Mouse (Mus musculus) gastrocnemius, postnatal 10 days (tissue): Measurements from ENCODE around the gene Gm6176. TPM values are rescaled to one million over a fixed set of nuclear protein-coding genes. Genes with fewer than 3 reads are reported as not detected.
"Not testable (repeated sequence)": the region's sequence is repeated elsewhere in the genome, so short reads cannot be mapped to it uniquely, and the experiment has no call there.

Source experiments
- DNase-seq: peaks from one replicate; pipeline ENCODE4 v3.0.0; 2021; ENCODE audit warnings: mixed read lengths
- long read RNA-seq, 2 experiments: library from polyadenylated mRNA; stranded (forward); transcript quantifications; one replicate each; pipeline ENCODE4 v2.0.0; 2021
- total RNA-seq, 2 experiments: library from RNA; stranded (reverse); gene quantifications; 2 replicates each; pipeline ENCODE4 v1.2.3; 2021

Gene Gm6176
- not detected for total RNA-seq
- long read RNA-seq, experiment 1 = 0 reads
- long read RNA-seq, experiment 2 = 0 reads

- DNase-seq = not testable (repeated sequence)
Measured at GRCm38 (mm10) chr7:22056205-22056604, at the start of gene Gm6176. Gene Gm6176 (minus strand): TSS chr7:22056305.

- not testable (repeated sequence) for DNase-seq
Measured at GRCm38 (mm10) chr7:22068757-22069156, 12.7 kb upstream of the Gm6176 start, which contains the start of gene Vmn1r139. Gene Vmn1r139 (plus strand): TSS chr7:22069057.

- DNase-seq = not testable (repeated sequence)
Measured at GRCm38 (mm10) chr7:22028797-22029196, 27.3 kb downstream of the Gm6176 start, which contains the start of gene Vmn1r138. Gene Vmn1r138 (minus strand): TSS chr7:22028897.

Other genes with a start within 250 kb of the Gm6176 start
- gene Vmn1r135, start 224.0 kb downstream of the Gm6176 start, total RNA-seq = not detected
- not detected for gene Gm5725, start 212.0 kb downstream of the Gm6176 start, total RNA-seq
- not detected for gene Gm5891, start 135.0 kb downstream of the Gm6176 start, total RNA-seq
- gene Vmn1r137, start 61.7 kb downstream of the Gm6176 start, total RNA-seq = not detected
- gene Vmn1r138, start 27.4 kb downstream of the Gm6176 start, total RNA-seq = not detected
- not detected for gene Vmn1r139, start 12.8 kb upstream of the Gm6176 start, total RNA-seq
- gene Gm16451, start 61.9 kb upstream of the Gm6176 start, total RNA-seq = not detected
- gene Gm10666, start 78.4 kb upstream of the Gm6176 start, total RNA-seq = not detected
- gene Vmn1r142, start 107.7 kb upstream of the Gm6176 start, total RNA-seq = not detected
- gene Vmn1r143, start 133.1 kb upstream of the Gm6176 start, total RNA-seq = not detected
- not detected for gene Gm8653, start 145.0 kb upstream of the Gm6176 start, total RNA-seq
- not detected for gene Gm8453, start 173.2 kb upstream of the Gm6176 start, total RNA-seq